Mouse (Mus musculus) lung, embryonic 15.5 days (tissue): ENCODE data around the gene Fam187a. TPM values are rescaled to one million over a fixed set of nuclear protein-coding genes. Genes with fewer than 3 reads are reported as not detected.

Experiments used
- ATAC-seq: fragments of 200-750 bp; cut with Nextera tagmentation; 2 replicates; pipeline ENCODE4 v1.8.0; 2017; ENCODE audit warnings: moderate number of reproducible peaks, borderline replicate concordance; ENCODE audit not compliant: low FRiP score, low TSS enrichment; ENCODE audit errors: extremely low read depth
- H3K27ac ChIP-seq: fragments of 300-500 bp; sonication (generic); 2 replicates; pipeline ENCODE4 v1.5.1; 2015; ENCODE audit warnings: moderate library complexity, mild to moderate bottlenecking, inconsistent platforms
- H3K27me3 ChIP-seq: fragments of 300-500 bp; sonication (generic); 2 replicates; pipeline ENCODE4 v1.6.1; 2015; ENCODE audit warnings: inconsistent platforms
- H3K36me3 ChIP-seq: fragments of 300-500 bp; sonication (generic); 2 replicates; pipeline ENCODE4 v1.6.1; 2015; ENCODE audit warnings: inconsistent platforms
- H3K4me1 ChIP-seq: fragments of 300-500 bp; sonication (generic); 2 replicates; pipeline ENCODE4 v1.6.1; 2015; ENCODE audit warnings: inconsistent platforms
- H3K4me2 ChIP-seq: fragments of 300-500 bp; sonication (generic); 2 replicates; pipeline ENCODE4 v1.6.1; 2015; ENCODE audit warnings: inconsistent platforms, mild to moderate bottlenecking, moderate library complexity
- H3K4me3 ChIP-seq: fragments of 300-500 bp; sonication (generic); 2 replicates; pipeline ENCODE4 v1.5.1; 2015; ENCODE audit warnings: mild to moderate bottlenecking, inconsistent platforms
- H3K9ac ChIP-seq: fragments of 300-500 bp; sonication (generic); 2 replicates; pipeline ENCODE4 v1.6.1; 2015; ENCODE audit warnings: inconsistent platforms
- H3K9me3 ChIP-seq: fragments of 300-500 bp; sonication (generic); 2 replicates; pipeline ENCODE4 v1.6.1; 2016; ENCODE audit warnings: inconsistent platforms
- WGBS: fragments of 180-500 bp; shearing (Covaris S2); methylation state at CpG from one replicate; pipeline ENCODE4 v1.1.7; 2015; 5-methylcytosine and 5-hydroxymethylcytosine counted together
- polyA plus RNA-seq: library from polyadenylated mRNA; unstranded; fragments of >200 nt; fragmentation: Nextera tagmentation; extraction: Ambion mirVana; gene quantifications from 2 replicates; pipeline ENCODE4 v1.2.1, GENCODE M21; 2015

Gene Fam187a
- polyA plus RNA-seq, 1 experiment from 2014 or later = not detected

DNA sequence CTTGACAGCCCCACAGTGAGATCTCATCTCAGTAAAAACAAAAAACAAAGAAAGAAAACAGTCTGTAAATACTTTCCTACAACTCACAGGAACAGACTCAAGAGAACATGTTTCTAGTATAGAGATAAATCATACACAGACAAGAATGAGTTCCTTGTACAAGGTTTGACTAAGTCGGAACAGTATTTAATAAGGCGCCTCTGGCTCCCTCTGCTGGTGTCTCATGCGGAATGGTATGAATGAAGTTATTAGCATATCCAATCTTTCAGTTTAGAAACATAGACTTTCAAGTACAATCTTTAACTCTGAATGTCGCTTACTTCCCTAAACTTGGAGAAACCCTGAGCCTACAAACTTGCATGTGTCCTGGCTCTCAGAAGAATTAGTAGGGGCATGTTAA, 20.7 kb upstream of the Fam187a start:
- no peaks in the 10 kb centered on the region for H3K9me3 ChIP-seq
- H3K4me2 ChIP-seq = no peak overlapping the region
- peaks cover 76% of the 10 kb centered on the region for H3K36me3 ChIP-seq
- no peaks in the 10 kb centered on the region for H3K4me1 ChIP-seq
- H3K9ac ChIP-seq = no peak overlapping the region
- WGBS = 28% methylated on average over 4 of the region's 4 CpGs
- ATAC-seq = no peak
- H3K27ac ChIP-seq = no peak overlapping the region
- H3K27me3 ChIP-seq = no peaks in the 10 kb centered on the region
- no peak overlapping the region for H3K4me3 ChIP-seq

DNA sequence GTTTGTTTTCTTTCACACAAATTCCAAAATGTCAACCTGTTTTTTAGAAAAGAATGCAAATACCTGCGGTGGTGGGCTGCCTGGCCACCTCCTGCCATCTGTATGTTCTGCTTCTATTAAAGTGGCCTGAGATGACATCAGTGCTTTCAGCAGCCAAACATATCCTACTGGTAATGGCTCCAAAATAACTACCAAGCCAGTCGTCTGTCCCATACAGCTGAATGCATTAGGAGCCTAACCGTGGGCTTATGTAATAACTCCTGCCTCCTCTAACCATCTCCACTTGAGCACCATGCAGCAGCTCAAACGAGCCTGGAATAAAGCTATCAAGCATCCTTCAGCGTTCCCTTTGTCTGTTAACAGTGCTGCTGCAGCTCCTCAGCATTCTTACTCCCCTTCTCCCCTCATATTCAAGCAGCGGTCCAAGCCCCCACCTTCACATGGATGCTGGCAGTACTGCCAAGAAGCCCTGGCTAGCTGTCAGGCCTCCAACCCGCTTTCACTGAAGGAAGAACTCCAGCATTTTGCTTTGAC, 10.1 kb upstream of the Fam187a start:
- no peak overlapping the region for H3K4me3 ChIP-seq
- H3K27me3 ChIP-seq = no peaks in the 10 kb centered on the region
- no peak overlapping the region for H3K4me2 ChIP-seq
- H3K36me3 ChIP-seq = peaks cover 60% of the 10 kb centered on the region
- no peaks in the 10 kb centered on the region for H3K9me3 ChIP-seq
- WGBS = 89% methylated on average over 7 of the region's 7 CpGs
- H3K4me1 ChIP-seq = peaks cover 7% of the 10 kb centered on the region
- ATAC-seq = no peak
- H3K9ac ChIP-seq = no peak overlapping the region
- H3K27ac ChIP-seq = no peak overlapping the region

DNA sequence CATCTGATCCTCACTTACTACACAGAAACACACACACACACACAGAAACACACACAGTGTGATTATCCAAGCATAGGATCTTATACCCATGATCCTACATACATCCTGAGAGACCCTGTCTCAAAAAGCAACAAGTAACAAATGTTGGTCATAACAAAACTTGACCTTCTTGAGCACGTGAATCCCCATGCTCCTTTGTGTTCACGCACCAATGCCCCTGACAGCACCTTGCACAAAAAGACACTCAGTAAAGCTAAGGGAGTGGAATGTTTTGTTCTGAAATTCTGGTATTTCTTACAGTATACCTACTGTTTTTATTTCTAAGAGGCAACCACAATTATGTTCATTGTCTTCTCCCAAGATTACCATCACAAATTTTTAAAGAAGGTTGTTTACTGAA, 5.4 kb upstream of the Fam187a start:
- 72% methylated on average over 2 of the region's 2 CpGs for WGBS
- ATAC-seq = no peak
- peak overlapping the region; percentile 65; the same call in 1 of the 2 replicates for H3K4me3 ChIP-seq
- H3K9me3 ChIP-seq = no peaks in the 10 kb centered on the region
- H3K27ac ChIP-seq = no peak overlapping the region
- H3K4me1 ChIP-seq = peaks cover 18% of the 10 kb centered on the region
- no peak overlapping the region for H3K9ac ChIP-seq
- no peaks in the 10 kb centered on the region; the same call in 1 of the 2 replicates for H3K27me3 ChIP-seq
- peak overlapping the region; percentile 69; the same call in 1 of the 2 replicates for H3K4me2 ChIP-seq
- H3K36me3 ChIP-seq = peaks cover 31% of the 10 kb centered on the region

DNA sequence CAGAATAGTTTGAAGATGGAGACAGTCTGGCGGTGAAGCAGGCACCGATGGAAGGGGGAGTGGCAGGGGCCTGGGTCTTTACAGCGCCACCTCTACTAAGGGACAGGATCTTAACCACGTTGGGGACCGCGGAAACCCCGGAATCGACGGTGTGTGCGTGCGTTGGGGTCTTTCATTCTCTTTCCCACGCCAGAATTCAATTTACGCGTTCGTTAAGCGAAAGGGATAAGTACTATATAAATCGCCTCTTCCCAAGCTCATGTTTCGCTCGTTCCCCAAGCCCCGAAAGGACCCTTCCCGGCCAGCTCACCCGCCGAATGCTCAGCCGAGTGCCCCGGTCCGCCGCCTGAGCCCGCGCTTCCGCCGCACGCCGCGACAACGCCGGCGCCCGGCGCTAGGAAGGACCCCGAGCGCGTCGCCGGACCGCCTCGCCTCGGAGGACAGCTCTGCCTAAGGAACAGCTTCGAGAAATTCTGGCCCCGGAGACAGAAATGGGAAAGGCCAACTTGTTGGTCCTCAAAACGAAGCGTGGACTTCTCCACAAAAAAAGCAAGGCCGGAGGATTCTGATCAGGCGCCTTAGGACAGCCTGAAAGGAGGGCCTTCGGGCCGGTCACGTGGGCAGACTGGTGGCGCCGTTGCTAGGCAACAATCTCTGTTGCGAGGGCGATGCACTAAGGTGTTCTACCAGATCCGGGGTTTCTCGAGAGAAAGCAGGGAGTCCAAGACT, 4.2 kb upstream of the Fam187a start, which contains the start of the genes Eftud2 and Ccdc103:
Gene Eftud2, minus strand, starts transcription at position 401 of the 729 bp plus-strand sequence.
Gene Ccdc103, plus strand, starts transcription at position 620 of the 729 bp plus-strand sequence.
- peak within 1 kb of the TSS; percentile 69 for H3K4me2 ChIP-seq
- H3K36me3 ChIP-seq = peaks cover 19% of the 10 kb centered on the region
- peak within 1 kb of the TSS; percentile 65 for H3K4me3 ChIP-seq
- peak within 1 kb of the TSS; percentile 80 for H3K27ac ChIP-seq
- no peaks in the 10 kb centered on the region; the same call in 1 of the 2 replicates for H3K27me3 ChIP-seq
- peaks cover 18% of the 10 kb centered on the region for H3K4me1 ChIP-seq
- H3K9me3 ChIP-seq = no peaks in the 10 kb centered on the region
- WGBS = under 1% methylated on average over 62 of the region's 62 CpGs
- peak within 1 kb of the TSS; percentile 81 for H3K9ac ChIP-seq
- ATAC-seq = peak; percentile 92

DNA sequence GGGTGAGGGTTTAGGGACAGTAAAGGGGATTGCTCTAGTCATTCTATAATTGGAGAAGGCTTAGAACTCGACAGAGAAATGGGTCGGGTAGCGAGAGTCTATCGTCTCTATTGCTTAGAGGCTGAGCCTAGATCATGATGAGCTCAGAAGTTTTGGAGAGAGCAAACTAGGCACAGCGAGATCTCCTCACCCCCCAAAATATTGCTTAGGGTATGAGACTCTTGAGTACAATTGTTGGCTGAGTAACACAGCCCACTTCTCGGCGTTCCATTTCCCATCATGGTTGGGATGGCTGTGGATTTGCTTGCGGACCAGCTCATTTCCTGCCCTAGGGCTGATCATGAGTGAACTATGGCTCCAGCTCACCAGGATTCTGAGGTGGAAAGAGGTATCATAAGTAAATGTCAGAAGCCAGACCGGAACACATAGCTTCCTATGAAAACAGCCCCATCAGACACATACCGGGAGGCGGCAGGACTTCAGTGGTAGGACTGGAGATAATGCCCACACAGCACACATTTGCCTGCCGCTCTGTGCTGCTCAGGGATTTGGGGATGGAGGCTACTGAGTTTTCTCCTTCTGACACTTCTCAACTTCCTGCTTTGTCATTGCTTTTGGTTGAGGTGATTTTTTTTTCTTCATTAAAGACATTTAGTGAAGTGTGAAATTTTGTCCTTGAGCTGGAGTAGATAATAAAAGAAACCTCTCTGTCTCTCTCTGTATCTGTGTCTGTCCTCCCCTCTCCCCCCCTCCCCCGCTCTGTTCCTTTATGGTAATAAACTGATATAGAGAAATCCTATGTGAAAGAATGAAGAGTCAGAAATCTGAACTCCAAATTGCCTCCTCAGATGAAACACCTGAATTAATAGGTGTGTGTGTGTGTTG, 3.4 kb upstream of the Fam187a start:
- H3K4me2 ChIP-seq = peak overlapping the region; percentile 69
- no peaks in the 10 kb centered on the region; the same call in 1 of the 2 replicates for H3K27me3 ChIP-seq
- H3K9me3 ChIP-seq = no peaks in the 10 kb centered on the region
- 16% methylated on average over 13 of the region's 13 CpGs for WGBS
- H3K4me3 ChIP-seq = peak overlapping the region; percentile 65
- peak overlapping the region; percentile 81 for H3K9ac ChIP-seq
- peaks cover 13% of the 10 kb centered on the region for H3K36me3 ChIP-seq
- peaks cover 18% of the 10 kb centered on the region for H3K4me1 ChIP-seq
- no peak; the same call in 1 of the 2 replicates for ATAC-seq
- no peak overlapping the region for H3K27ac ChIP-seq

DNA sequence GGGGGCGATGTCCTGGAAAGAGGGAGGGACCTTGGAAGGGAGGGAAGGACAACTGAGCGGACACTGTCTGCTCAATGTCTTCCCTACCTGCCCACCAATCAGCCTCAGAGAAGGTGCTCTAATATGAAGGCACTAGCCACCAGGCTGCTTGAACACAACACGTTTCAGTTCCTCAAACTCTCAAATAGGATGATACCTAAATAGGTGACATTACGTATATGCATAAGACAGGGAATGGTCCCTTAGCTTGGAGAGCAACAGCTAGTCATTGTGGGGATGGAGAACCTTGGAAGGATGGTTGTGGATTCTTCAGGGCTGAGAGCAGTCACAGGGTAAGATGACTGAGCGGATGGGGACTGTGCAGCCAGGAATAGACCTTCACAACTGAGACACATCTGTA, 2.5 kb downstream of the Fam187a start:
- Histone ChIP-seq H3K9me3 (no peaks in the 10 kb centered on the region), H3K4me2 (no peak overlapping the region), H3K4me1 (no peaks in the 10 kb centered on the region), H3K4me3 (no peak overlapping the region), H3K9ac (no peak overlapping the region), H3K27ac (no peak overlapping the region), H3K36me3 (no peaks in the 10 kb centered on the region), H3K27me3 (peaks cover 15% of the 10 kb centered on the region)
- ATAC-seq = no peak
- WGBS = 73% methylated on average over 5 of the region's 5 CpGs

DNA sequence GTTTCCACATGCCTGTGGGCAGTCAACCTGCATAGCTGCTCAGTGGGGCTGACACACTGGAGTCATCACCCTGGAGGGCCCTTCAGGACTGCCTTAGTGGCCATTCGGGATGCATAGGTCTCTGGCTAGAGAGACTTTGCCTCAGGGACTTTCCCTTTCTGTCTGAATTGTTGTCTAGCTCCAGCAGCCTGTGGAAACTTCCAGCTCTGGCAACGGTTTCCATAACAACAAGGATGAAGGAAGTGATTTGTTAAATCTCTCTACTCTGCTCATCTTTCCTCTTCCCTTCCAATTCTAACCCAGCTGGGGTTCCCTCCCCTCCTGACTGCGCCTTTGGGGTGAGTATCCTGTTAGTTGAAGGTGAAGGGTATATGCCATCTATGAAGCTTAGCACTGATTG, 3.2 kb downstream of the Fam187a start:
- H3K36me3 ChIP-seq = no peaks in the 10 kb centered on the region
- no peak for ATAC-seq
- H3K9me3 ChIP-seq = no peaks in the 10 kb centered on the region
- H3K27ac ChIP-seq = no peak overlapping the region
- 60% methylated on average over 3 of the region's 3 CpGs for WGBS
- peaks cover 4% of the 10 kb centered on the region; the same call in 1 of the 2 replicates for H3K4me1 ChIP-seq
- H3K4me2 ChIP-seq = no peak overlapping the region
- H3K9ac ChIP-seq = no peak overlapping the region
- H3K4me3 ChIP-seq = no peak overlapping the region
- H3K27me3 ChIP-seq = peaks cover 21% of the 10 kb centered on the region

DNA sequence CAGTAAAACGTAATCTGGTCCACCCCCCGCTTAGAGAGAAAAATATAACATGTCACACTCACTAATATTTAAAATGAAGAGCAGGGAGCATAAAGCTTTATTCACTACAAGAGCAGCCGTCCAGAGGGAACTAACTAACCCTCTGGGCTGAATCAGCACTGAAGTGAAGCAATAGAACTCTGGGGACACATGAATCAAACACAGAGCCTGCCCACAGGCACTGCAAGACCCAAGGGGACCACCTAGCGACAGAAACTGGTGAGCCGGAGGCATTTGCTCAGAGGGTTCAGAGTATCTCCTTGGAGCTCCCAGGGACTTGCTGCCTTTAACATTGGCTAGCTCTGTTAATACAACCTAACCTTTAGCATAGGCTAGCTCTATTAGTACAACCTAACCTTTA, 5.1 kb downstream of the Fam187a start:
- no peaks in the 10 kb centered on the region for H3K36me3 ChIP-seq
- no peak overlapping the region for H3K4me2 ChIP-seq
- H3K4me1 ChIP-seq = peaks cover 8% of the 10 kb centered on the region; the same call in 1 of the 2 replicates
- no peak overlapping the region for H3K27ac ChIP-seq
- H3K27me3 ChIP-seq = peaks cover 41% of the 10 kb centered on the region
- no peak overlapping the region for H3K9ac ChIP-seq
- H3K9me3 ChIP-seq = no peaks in the 10 kb centered on the region
- no peak for ATAC-seq
- H3K4me3 ChIP-seq = no peak overlapping the region
- 59% methylated on average over 5 of the region's 5 CpGs for WGBS

DNA sequence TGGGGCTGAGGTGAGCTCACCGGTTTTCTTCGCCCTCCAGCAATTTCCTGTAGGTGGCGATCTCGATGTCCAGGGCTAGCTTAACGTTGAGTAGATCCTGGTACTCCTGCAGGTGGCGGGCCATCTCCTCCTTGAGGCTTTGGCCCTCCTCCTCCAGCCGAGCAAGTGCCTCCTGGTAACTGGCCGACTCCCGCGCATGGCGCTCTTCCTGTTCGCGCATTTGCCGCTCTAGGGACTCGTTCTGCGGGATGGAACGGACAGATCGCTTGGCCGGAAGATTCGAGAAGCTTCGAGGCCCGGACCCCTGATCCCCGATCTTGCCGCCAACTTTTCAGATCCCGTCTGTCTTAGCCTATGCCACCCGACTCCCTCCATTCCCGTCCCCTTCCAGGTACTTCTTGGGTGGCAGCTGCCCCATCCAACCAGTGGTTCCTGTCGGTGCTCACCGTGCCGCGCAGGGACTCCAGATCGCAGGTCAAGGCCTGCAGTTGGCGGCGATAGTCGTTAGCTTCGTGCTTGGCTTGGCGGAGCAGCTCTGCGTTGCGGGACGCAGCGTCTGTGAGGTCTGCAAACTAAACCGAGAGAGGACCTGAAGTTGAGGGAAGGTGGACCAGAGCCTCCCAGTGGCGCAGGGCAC, 8.2 kb downstream of the Fam187a start:
- Histone ChIP-seq H3K9me3 (no peaks in the 10 kb centered on the region), H3K9ac (peak overlapping the region; percentile 46), H3K36me3 (no peaks in the 10 kb centered on the region), H3K4me1 (peaks cover 8% of the 10 kb centered on the region; the same call in 1 of the 2 replicates), H3K4me3 (peak overlapping the region; percentile 37), H3K27me3 (peaks cover 52% of the 10 kb centered on the region), H3K4me2 (peak overlapping the region; percentile 74), H3K27ac (no peak overlapping the region)
- peak; percentile 55; the same call in 1 of the 2 replicates for ATAC-seq
- 2% methylated on average over 43 of the region's 43 CpGs for WGBS

DNA sequence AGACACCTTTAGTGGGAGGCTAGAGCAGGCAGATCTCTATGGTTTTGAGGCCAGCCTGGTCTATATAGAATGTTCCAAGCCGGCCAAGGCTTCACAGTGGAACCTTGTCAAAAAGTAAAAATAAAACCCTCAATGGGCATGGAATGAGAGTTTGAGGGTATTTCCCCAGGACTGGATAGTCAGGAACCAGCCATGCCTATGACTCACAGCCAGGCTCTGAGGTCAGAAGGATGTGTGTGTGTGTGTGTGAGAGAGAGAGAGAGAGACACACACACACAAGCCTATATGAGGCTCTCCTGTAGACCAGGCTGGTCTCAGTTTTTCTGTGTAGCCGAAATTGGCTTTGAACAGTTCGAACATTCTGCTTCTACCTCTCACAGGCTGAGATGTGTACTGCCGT, 9.7 kb downstream of the Fam187a start:
- Histone ChIP-seq H3K27ac (no peak overlapping the region), H3K4me2 (no peak overlapping the region), H3K4me1 (peaks cover 8% of the 10 kb centered on the region; the same call in 1 of the 2 replicates), H3K9me3 (no peaks in the 10 kb centered on the region), H3K4me3 (no peak overlapping the region), H3K9ac (no peak overlapping the region), H3K36me3 (no peaks in the 10 kb centered on the region), H3K27me3 (peaks cover 49% of the 10 kb centered on the region)
- no peak for ATAC-seq
- WGBS = 87% methylated on average over 4 of the region's 4 CpGs

DNA sequence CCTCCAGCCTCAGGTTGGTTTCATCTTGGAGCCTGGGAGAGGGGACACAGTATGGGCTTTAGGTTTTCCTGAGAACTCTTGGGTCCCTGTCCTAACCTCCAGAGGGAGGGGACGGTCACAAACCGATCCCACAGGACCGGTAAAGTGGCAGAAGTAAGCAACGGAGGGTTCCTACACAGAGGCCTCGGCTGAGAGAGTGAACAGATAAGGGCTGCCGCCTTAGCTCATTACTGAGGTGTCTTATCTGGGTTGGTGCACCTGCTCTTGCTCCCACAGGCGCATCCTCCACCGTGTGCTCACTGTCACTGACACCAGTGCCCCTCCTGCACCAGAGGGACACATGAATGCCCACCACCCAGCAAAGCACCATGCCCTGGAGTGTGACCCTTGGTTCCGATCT, 10.8 kb downstream of the Fam187a start:
- no peaks in the 10 kb centered on the region for H3K36me3 ChIP-seq
- peaks cover 49% of the 10 kb centered on the region for H3K27me3 ChIP-seq
- 42% methylated on average over 9 of the region's 9 CpGs for WGBS
- H3K4me2 ChIP-seq = no peak overlapping the region
- H3K9ac ChIP-seq = no peak overlapping the region
- H3K9me3 ChIP-seq = no peaks in the 10 kb centered on the region
- no peak overlapping the region for H3K4me3 ChIP-seq
- H3K27ac ChIP-seq = no peak overlapping the region
- no peak for ATAC-seq
- peaks cover 8% of the 10 kb centered on the region; the same call in 1 of the 2 replicates for H3K4me1 ChIP-seq
